Mouse (Mus musculus) layer of hippocampus, adult 2 months (tissue): ENCODE results near the gene Ctsw. TPM values are rescaled to one million over a fixed set of nuclear protein-coding genes. Genes with fewer than 3 reads are reported as not detected.
"Not testable (repeated sequence)": the region's sequence is repeated elsewhere in the genome, so short reads cannot be mapped to it uniquely, and the experiment has no call there.

ENCODE experiments used
- DNase-seq, 2 experiments: peaks; one replicate each; pipeline ENCODE4 v3.0.0; 2022; ENCODE audit warnings: low spot score in 2 of 2
- H3K27ac ChIP-seq: fragments of 200-600 bp; 2 replicates; pipeline ENCODE4 v1.8.1; 2022
- H3K4me3 ChIP-seq: fragments of 200-600 bp; 2 replicates; pipeline ENCODE4 v1.8.1; 2022; ENCODE audit warnings: mild to moderate bottlenecking
- CTCF ChIP-seq: fragments of 200-600 bp; conservative IDR thresholded peaks from 2 replicates; pipeline ENCODE4 v1.8.1; 2022; ENCODE audit warnings: antibody characterized with exemption, mild to moderate bottlenecking, moderate library complexity
- total RNA-seq, 2 experiments: library from RNA; stranded (reverse); gene quantifications; 2 replicates each; pipeline ENCODE4 v1.2.3; 2021

Ctsw gene
- total RNA-seq, 2 experiments from 2014 or later, result 0.31 TPM; not detected in 1

DNA sequence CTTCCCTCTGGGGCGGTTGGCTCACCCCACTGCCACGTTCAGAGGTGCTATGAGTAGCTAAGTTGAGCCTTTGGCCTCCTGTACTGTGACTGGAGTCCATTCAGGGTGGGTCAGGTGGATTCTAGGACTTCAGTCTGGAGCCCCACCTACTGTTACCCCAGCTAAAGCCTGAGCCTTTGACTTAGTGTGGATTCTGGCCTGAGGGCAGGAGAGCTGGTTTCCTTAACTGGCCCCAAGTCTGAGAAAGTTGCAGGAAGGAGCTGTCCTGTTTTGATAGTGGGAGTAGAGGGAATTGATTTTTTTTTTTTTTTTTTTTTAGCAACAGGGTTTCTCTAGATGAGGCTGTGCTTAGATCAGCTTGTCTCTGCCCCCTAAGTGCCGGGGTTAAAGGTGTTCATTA lies 26.0 kb upstream of the Ctsw start:
- DNase-seq, result no peak
- Histone ChIP-seq H3K27ac (no peak overlapping the region), H3K4me3 (no peak overlapping the region)
- no peak for TF ChIP-seq CTCF

DNA sequence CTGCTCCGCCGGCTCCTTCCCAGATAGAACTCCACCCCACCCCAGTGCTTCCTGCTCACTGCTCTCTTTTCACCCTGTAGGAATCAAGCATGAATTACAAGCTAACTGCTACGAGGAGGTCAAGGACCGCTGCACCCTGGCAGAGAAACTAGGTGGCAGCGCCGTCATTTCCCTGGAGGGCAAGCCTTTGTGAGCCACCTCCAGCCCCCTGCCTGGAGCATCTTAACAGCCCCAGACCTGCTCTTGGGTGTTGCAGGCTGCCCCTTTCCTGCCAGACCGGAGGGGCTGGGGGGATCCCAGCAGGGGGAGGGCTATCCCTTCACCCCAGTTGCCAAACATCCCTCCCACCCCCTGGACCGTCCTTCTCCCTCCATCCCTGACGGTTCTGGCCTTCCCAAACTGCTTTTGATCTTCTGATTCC lies 25.0 kb upstream of the Ctsw start:
- not testable (repeated sequence) for DNase-seq, H3K4me3 ChIP-seq, H3K27ac ChIP-seq
- peak; percentile 22 for TF ChIP-seq CTCF

DNA sequence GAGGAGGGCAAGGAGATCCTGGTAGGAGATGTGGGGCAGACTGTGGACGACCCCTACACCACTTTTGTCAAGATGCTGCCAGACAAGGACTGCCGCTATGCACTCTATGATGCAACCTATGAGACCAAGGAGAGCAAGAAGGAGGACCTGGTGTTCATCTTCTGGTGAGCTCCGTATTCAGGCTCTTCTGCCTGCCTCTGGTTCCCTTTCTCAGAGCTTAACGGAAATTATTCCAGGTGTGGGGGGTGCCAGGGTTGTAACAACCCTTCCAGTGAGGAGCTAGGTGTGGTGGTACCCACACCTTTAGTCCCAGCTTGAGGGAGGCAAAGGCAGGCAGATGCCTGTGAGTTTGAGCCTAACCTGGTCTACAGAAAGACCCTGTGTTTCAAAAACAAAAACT lies 24.3 kb upstream of the Ctsw start:
- H3K27ac ChIP-seq, result no peak overlapping the region
- no peak overlapping the region for H3K4me3 ChIP-seq
- no peak for DNase-seq
- no peak for TF ChIP-seq CTCF

DNA sequence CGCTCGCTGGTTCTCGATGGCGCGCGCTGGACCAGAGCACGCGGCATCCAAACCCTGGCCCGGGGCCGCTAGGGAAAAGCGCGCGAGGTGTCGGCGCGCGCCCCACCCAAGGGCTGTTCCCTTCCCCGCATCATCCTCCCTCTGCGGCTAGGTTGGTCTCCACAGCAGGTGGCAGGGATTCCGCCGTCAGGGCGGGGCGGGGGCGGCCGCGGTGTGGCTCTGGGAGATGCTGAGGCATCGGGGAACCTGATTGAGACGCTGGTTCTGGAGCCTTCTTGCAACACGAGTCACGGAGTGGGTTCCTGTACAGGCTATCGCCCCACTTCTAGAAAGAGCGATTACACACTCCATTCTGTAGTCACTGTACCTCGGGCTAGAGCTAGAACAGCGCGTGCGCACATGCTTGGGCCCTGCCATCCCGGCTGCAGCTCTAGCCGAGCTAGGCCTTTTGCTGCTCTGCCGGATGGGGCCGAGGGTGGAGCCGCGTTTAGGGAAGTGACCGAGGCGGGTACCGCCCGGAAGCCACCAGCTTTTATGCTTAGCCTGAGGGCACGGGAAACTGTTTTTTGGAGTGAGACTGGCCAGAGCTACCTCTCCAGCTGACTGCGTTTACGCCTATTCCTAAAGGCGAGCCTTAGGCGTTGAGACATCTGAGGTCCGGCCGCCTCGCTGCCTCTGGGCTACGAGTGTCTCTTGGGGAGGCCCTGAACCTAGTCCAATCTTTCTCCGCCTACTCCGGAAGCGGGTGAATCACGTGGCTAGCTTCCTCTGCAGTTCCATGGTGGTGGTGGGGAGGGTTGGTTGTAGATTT lies 22.8 kb upstream of the Ctsw start:
- peak; percentile 79 to 84 for DNase-seq
- no peak for TF ChIP-seq CTCF
- Histone ChIP-seq H3K27ac (peak overlapping the region; percentile 95), H3K4me3 (peak overlapping the region; percentile 100)

DNA sequence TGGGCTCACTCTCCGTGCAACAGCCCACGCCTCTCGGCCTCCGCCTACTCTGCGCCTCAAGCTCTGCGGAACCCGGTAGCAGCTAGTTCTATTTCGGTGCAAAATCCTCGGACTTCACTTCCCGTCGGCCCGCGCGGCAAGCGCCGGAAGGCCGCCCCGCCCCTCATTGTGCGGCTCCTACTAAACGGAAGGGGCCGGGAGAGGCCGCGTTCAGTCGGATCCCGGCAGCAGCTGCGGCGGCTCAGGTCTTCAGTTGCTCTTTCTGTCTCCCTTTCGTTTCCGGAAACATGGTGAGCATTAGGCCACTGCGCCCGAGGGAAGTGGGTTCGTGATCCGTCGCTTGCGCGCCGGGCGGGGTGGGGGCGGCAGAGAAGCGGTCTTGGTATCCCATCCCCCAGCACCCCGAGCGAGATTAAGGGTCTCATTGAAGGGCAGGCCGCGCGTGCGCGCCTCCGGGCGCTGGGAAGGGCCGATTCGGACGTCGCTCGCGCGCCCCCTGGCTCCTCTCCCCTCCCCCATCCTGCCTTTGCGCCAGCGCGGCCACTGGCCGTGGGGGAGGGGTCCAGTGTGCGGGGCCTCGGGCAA lies 22.1 kb upstream of the Ctsw start, which contains the start of gene Cfl1:
TSS of gene Cfl1 (plus strand) at position 143 of the 585 bp plus-strand sequence.
- TF ChIP-seq CTCF, result no peak
- Histone ChIP-seq H3K27ac (peak within 1 kb of the TSS; percentile 95), H3K4me3 (peak within 1 kb of the TSS; percentile 100)
- peak; percentile 95 for DNase-seq

DNA sequence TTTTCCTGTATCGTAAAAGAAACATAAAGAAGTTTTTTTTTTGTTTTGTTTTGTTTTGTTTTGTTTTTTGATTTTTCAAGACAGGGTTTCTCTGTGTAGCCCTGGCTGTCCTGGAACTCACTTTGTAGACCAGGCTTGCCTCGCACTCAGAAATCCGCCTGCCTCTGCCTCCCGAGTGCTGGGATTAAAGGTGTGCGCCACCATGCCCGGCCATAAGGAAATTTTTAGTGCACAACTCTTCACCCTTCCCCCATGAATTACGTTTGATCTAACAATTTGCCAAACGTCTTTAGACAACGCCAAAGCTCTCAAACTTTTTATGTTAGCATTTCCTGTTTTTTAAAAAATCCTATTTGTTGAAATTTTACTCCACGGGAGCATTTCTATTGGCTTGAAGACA lies 21.4 kb upstream of the Ctsw start:
- DNase-seq, result not testable (repeated sequence)
- peak overlapping the region; percentile 100 for H3K4me3 ChIP-seq
- peak overlapping the region; percentile 95 for H3K27ac ChIP-seq

DNA sequence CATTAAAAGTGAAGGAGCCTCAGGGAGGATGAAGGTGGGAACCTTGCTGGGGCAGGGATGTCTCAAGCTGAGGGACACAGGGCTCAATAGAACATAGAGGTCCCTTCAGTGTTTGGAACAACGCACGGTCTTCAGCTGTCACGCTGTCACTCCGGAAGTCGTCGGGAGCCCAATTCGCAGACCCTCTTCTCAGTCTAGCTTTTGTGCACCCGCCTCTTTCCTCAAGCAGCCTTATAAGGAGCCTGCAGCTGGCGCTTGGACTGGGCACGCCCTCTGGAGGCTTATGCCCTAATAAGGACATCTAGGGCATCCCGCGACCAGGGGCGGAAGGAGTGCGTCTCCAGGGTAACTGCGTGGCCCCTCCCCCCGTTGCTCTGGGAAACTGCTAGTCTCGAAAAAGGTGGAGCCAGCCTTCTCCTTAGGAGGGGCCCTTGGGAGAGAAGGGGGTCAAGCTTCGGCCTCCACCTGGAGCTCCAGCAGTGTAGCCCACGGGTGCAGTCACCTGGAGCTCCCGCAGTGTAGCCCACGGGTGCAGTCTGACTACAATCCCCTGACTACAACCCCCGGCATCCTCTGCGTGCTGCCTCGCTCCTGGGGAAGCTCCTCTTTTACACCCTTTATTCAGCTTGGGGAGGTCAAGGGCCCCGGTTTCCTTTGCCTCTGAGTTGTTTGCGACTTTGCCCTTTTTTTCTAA lies 20.7 kb upstream of the Ctsw start:
- Histone ChIP-seq H3K4me3 (peak overlapping the region; percentile 100), H3K27ac (peak overlapping the region; percentile 95)
- peak; percentile 23 for TF ChIP-seq CTCF
- peak; percentile 96 to 97 for DNase-seq

DNA sequence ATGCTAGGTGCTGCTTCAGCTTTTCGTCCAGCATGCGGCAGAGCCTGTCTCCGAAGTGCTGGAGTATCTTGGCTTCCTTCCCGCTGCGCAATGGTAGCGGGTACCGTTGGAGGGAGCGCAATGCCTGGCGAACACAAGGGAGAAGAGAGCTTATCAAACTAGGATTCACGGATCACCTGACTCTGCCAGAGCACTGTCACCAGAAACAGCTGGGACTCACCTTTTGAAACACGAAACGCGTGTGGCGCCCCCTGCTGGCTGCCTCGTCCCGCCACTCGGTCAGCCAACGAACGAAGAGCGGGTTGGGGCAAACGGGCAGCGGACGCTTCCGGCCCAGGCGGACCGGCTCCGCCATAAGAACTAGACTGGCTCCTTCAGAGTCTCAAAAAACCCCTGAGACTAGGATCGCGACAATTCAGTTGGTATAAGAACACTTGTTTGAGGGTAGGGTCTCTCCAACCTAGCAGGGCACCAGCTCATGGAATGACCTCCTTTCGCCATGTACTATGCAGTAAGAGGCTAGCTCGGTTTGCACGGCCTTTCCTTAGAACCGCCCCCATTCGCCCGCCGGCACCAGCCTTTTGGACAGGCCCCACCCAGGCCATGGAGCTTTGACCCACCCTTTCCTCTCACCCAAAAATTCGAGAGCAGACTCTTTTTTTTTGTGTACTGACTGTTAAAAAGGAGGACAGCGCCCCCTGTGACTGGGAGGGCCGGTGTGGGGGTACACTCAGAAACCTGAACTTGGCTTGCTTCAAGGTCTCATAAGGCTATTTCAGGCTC lies 19.7 kb upstream of the Ctsw start, which contains the start of gene Mus81:
TSS of gene Mus81 (minus strand) at position 635 of the 783 bp plus-strand sequence.
- peak; percentile 74 for TF ChIP-seq CTCF
- DNase-seq, result peak; percentile 95 to 96
- peak within 1 kb of the TSS; percentile 100 for H3K4me3 ChIP-seq
- peak within 1 kb of the TSS; percentile 95 for H3K27ac ChIP-seq

DNA sequence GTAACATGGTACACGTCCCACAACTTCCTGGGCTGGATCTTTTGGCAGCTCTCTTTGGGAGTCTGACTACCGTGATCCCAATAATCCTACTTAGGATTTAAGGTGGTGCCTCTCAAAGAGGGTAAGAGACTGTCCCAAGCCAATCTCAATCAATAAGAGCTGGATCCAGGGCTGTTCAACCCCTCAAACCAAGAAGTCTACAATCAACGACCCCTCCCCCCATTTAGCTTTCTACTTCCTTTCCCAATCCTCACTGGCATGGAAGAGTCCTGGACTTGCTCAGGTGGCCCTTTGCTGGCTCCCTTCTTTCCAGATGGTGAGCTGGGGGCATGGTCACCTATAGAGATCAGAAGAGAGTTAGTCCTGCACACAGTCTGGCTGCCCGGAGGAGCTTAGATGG lies 18.5 kb upstream of the Ctsw start:
- Histone ChIP-seq H3K4me3 (no peak overlapping the region), H3K27ac (0 out of 2 replicates have a peak overlapping the region, but pooled peaks have one; percentile 95)
- no peak for DNase-seq
- no peak for TF ChIP-seq CTCF

DNA sequence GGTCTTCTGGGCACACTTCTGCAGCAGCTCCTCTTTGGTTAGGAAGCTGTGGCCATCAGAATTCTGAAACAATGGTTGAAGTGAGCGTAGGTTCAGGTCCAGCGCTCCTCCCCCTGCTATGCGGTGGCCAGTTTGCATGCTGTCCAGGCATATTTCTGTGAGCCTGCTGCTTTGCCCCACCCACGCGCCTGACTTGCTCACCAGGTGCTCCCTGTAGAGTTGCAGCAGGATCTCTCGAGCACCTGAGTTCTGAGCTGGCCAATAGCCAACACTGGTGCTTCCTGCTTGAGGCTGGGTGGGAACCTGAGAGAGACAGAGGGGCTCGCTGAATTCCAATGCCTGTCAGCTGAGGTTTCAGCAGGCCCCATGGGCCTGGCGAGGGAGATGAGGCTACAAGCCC lies 18.0 kb upstream of the Ctsw start:
- H3K27ac ChIP-seq, result no peak overlapping the region
- TF ChIP-seq CTCF, result no peak
- DNase-seq, result no peak
- H3K4me3 ChIP-seq, result no peak overlapping the region

DNA sequence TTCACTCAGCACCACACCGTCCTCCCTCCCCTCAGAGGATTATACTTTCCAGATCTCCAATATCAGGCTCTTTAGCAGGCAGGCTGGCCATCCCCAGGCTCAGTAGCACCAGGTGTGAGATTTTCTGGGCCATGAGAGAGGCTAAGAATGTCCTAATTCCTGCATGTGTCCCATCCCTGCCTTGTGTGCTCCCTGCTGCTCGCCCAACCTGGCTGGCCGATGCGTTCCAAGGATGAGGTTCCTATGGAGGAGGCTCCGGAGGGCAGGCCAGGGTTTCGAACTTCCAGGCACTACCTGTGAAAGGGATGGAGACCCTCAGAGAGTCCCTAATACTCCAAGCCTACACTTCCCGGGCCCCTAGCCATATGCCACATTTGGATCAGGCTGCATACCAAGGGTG lies 17.5 kb upstream of the Ctsw start:
- no peak for TF ChIP-seq CTCF
- Histone ChIP-seq H3K4me3 (no peak overlapping the region), H3K27ac (no peak overlapping the region)
- no peak for DNase-seq

DNA sequence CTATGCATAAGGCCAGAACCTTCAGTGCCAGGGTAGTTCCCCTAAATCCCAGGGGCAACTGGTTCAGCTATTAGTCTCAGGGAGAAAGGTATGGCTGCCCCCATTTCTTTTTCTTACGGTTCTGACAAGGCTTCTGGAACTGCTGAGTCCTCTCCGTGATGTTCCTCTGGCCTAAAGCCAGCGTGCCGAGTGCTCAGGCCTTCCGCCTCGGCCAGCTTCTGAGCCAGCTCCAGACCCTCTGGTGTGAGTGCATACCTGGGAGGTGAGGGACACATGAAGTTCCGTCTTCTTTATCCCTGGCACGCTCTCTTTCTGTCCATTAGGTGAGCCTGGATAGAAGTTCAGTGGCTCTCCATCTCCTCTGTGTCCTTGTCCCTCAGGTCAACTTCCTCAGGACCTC lies 17.1 kb upstream of the Ctsw start:
- DNase-seq, result no peak
- TF ChIP-seq CTCF, result no peak
- H3K27ac ChIP-seq, result no peak overlapping the region
- H3K4me3 ChIP-seq, result no peak overlapping the region

DNA sequence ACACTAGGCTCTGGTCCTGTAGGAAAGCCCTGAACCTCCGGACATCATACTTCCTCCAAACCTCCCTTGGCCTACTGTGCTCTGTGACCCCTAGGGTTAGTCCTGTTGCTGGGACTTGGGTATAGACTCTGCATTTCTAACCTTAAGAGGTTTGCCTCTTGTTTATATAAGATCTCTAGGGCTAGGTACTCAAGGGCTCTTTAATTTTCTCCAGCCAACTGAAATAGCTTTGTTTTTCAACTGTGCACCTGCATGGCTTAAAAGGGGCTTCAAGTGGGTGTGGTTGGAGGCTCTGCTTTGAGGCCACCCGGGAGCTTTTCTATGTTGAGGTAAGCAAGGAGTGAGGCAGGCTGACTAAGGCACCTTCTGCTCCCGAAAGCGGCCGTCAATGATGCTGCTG lies 16.2 kb upstream of the Ctsw start:
- no peak for TF ChIP-seq CTCF
- DNase-seq, result no peak
- no peak overlapping the region for H3K27ac ChIP-seq
- no peak overlapping the region for H3K4me3 ChIP-seq
